Mouse (Mus musculus): Measurements from ENCODE around the gene Commd3.

GRCm38 (mm10) chr2:18630547-18630946 lies 41.6 kb upstream of the Commd3 start:
- no peak for TF ChIP-seq CTCF (IDR thresholded peaks at IDR 0.05; ENCODE audit: control insufficient read depth, insufficient read depth, insufficient replicate concordance, low read depth, low read length)
- TF ChIP-seq POLR2A (IDR thresholded peaks at IDR 0.05; ENCODE audit: control insufficient read depth, low read depth, low read length) = no peak
